Mouse (Mus musculus): ENCODE data around the gene Snx9.

The Snx9 gene

DNA sequence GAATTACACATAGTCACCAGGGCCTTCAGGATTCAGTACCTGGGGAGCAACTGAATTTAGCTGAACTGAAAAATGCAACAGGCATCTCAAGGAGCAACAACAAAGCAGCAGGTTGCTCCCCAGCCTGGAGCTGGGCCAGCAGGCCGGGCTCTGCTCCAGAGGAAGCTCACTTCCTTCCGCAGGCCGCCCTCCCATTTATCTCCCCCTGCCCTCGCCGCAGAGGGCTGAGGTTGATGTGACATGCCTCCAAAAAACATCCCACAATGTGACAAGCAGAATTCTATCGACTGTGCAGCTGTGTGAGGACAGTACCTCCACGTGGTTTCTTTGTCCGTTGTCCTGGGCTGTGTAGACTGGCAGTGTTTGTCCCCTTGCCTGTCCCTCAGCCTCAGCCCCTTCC is 44.3 kb downstream of the Snx9 start:
- ATAC-seq (ENCODE audit: low TSS enrichment): no peak

DNA sequence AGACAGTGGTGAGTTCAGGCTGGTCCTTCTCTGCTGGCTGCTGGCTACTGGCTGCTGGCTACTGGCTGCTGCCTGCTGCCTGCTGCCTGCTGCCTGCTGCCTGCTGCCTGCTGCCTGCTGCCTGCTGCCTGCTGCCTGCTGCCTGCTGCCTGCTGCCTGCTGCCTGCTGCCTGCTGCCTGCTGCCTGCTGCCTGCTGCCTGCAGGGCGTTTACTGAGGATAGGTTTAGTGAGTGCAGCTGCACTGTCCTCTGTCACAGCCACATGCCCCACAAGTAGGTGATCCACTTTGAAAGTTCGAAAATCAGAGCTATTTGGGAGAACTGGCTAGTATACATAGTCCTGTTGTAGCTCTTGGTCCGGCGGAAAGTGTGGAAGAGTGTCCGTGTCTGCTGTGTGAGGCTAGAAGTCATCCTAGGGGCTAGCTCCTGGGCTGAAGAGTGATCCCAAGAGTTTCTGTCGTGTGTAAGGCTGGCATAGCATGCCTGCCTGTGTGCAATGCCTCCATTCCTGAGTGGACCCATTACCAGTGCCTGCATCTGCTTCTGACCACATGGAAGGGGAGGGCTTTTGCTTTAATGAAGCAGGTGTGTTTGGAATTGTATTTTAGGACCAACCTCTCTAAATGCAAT is 45.2 kb downstream of the Snx9 start:
- ATAC-seq (ENCODE audit: low TSS enrichment): no peak

DNA sequence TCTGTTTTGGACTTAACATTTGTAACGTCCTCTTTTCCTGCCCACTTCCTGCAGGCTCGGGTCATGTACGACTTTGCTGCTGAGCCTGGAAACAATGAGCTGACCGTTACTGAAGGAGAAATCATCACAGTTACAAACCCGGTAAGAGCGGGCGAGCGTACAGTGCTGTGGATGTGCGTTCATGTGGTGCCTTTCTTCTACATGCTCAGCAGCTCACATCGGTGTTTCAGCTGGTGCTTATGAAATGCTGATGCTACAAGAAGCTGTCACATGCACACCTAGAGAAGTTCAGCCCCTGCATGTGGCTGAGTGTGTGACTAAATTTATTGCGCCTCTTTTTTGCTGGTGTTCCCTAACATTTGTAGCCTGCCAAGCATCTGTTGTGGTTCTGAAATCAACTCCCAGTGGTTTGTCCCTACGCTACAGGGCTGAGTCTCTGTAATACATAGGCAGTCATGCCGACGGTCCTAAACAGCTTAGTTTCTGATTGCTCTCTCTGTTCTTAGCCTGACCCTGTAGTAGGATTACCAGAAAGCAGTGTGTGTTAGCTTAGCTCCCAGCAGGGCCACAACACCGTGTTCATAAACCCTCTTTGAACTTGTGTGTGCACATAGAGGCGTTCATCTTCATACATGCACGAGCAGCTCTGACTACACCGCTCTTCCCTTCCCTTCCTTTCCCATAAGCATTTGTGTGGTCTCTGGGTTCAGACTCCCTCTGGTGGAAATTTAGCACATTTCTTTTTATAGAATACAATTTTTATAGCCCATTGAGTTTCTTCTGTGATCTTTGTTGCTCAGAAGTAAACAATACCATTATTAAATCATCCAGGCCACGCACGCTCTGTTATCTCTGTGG is 46.0 kb downstream of the Snx9 start:
- peak; percentile 86 for ATAC-seq (ENCODE audit: low TSS enrichment)

DNA sequence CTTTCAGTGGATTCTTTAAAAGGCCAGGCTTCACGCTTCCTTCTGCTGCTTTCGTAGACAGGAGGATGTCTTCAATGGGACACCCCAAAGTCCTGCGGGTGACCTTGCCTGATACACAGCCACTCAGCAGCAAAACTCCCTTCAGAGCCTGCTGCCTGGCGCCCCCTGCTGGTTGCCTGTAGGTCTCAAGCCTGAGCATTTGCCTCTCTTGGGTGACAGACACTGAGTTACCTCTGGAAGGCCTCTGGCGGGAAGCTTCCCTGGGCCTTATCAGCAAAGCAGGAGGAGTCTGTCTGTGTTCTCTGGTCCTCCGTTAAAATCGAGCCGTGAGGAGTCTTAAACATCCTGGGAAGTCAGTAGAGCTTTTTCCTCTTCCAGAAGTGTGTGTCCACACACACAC is 49.3 kb downstream of the Snx9 start:
- ATAC-seq (ENCODE audit: low TSS enrichment): peak; percentile 67

DNA sequence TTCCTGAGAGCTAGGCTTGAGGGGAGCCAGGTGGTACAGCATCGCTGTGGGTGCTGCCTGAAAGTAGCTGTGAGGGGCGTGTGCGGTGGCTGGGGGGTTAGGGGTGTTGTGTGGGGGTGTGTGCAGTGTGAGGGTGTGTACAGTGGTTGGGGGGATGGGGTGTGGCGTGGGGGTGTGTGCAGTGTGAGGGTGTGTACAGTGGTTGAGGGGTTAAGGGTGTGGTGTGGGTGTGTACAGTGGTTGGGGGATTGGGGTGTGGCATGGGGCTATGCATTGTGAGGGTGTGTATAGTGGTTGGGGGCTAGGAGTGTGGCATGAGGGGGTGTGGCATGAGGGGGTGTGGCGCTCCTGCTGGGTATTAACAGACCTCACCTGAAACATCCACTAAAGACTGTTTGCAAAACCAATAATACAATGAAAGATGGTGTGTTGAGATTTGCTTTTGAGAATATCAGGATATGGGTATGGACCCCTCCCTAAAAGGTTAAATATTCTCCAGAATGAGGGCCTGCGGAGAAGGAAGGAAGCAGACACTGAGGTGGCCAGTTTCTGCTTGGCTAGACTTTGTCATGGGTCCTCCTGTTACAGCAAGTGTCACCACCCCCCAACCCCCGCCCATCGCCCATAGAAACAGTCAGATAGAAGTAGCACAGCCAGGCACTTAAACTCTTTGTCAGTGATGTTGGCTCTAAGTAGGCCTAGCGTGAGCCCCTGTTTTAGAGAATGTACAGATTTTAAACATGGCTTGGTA is 51.0 kb downstream of the Snx9 start:
- no peak for ATAC-seq (ENCODE audit: low TSS enrichment)

DNA sequence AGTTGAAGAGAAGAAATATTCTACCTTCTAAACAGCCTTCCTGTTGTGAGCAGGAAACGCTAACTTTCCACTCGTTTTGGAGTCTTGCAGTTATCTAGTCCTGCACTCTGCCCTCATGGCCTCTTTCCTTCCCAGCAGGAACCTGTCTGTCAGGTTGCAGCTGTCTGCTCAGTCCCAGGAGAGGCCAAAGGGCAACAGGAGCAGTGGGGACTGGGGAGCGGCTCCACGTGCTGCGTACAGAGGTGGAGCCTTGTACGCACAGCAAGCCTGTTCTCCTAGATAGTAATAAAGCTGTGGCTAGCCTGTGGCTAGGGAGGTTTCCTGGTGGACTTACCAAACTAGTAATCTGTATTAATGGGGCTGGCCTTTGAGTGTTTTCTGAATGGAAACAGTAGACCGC is 52.0 kb downstream of the Snx9 start:
- ATAC-seq (ENCODE audit: low TSS enrichment): no peak

DNA sequence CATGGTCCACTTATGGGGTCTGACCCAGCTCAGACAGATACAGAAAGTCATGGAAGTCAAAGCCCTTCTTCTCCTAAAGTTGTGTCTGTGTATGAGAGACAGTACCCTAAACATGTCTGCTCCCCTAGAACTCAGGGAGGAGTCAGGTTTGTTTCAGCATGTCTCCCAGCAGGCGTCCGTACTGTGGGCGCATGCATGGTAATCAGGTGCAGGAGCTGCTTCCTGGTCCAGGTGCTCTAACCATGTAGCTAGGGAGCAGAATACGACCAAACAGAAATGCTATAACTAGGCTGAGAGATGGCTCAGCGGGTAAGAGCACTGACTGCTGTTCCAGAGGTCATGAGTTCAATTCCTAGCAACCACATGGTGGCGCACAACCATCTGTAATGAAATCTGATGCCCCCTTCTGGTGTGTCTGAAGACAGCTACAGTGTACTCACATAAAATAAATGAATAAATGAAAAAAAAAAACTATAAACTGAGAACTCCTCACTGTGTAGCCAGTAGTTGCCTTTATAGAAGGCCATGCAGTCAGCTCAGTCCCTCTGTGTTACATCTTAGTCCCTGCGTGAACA is 52.5 kb downstream of the Snx9 start:
- ATAC-seq (ENCODE audit: low TSS enrichment): no peak

DNA sequence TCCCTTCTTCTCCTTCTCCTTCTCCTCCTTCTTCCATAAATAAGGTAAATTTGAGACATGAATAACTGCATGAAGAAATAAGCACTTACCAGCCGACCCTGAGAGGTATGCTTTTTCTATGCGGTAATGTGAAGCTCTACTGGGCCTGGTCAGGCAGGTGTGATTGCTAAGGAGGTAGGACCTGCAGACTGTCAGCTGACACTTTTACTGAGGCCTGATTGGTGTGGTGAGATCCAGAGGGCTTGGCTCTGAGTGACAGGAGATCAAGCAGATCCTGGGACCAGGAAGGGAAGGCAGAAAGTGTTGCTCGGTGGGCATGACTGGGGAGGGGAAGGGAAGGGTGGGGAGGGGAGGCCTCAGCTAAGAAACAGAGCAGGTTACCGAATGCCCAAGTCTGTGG is 54.9 kb downstream of the Snx9 start:
- no peak for ATAC-seq (ENCODE audit: low TSS enrichment)

DNA sequence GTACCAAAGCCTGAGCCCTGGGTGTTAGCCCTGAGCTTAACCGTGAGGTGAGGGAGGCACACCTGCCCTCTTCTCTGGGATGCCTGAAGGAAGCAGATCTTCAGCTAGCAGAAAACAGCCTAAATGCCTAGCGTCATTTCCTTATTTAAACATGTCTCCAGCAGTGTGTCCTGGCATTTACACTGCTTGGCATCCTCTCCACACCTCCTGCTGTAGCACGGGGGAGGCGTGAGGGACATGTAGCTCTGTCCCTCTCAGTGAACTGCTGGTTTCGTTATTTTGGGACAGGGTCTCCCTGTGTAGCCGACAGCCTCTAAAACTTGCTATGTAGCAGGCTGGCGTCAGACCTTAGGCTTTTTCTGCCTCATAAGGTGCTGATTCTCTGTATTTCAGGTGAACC is 55.5 kb downstream of the Snx9 start:
- peak; percentile 59; the same call in 1 of the 2 replicates for ATAC-seq (ENCODE audit: low TSS enrichment)

DNA sequence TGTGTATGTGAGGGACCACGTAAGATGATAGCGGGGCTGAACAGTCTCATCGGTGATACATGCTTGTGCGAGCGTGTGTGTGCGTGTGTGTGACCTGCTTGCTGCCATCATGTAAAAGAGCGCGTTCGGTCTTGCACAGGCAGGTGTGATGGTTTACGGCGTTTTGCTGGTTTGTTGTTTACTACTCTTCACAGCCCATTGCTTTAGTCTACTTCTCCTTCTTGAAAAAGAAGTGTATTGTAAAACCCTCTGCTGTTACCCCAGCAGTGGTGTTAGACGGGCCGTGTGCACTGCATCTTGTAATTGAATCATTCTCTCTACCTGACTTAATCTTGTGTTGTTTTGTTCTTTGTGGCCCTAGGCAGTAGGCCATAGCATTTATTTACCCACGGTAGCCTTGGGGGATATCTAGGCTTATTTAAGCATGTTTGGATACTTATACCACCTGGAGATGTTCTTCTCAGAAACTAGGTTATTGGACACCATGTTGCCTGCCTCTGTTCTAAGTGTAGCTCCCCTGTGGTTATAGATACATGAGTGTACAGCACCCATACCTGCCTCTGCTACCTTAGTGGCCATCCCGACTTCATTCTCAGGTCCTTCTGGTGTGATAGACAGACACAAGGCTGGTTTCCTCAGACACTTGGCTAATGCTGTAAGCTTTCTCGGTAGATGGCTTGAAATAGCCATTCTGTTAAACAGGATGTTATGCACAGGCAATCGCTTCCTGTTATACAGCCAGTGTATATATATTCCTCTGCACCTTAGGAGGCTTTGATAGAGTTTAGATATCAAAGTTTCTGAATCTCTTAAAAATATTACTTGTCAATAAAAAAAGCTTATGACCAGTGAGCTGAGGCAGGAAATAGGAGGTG is 56.4 kb downstream of the Snx9 start:
- no peak for ATAC-seq (ENCODE audit: low TSS enrichment)

DNA sequence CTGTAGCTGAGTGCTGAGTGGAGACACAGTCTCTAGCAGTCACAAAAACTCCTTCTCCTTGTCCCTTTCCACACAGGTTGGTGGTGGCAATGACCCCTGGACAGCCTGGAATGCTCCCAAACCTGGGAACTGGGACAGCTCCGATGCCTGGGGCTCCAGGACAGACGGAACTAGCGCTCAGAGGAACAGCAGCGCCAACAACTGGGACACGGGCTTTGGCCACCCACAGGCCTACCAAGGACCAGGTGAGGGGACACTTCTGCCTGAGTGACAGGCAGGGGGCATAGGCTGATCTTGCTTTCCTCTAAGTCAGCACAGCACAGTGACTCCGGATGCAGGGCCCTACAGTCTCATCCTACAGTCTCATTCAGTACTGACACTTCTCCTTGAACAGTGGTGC is 58.1 kb downstream of the Snx9 start:
- ATAC-seq (ENCODE audit: low TSS enrichment): no peak

DNA sequence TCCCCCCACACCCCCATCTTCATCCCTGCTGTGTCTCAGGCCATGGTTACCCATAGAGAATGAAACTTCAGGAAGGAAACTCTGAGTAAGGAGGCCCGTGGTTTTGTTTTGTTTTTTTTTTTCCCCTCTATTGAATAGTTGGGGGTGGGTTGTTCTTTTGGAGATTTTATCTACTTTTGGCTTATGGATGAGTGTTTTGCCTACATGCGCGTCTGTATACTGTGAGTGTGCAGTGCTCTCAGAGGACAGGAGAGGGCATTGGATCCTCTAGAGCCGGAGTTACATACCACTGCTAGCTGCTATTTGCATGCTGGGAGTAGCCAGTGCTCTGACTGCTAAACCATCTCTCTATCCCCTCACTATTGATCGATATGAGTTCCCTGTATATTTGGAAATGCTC is 60.3 kb downstream of the Snx9 start:
- ATAC-seq (ENCODE audit: low TSS enrichment): no peak

DNA sequence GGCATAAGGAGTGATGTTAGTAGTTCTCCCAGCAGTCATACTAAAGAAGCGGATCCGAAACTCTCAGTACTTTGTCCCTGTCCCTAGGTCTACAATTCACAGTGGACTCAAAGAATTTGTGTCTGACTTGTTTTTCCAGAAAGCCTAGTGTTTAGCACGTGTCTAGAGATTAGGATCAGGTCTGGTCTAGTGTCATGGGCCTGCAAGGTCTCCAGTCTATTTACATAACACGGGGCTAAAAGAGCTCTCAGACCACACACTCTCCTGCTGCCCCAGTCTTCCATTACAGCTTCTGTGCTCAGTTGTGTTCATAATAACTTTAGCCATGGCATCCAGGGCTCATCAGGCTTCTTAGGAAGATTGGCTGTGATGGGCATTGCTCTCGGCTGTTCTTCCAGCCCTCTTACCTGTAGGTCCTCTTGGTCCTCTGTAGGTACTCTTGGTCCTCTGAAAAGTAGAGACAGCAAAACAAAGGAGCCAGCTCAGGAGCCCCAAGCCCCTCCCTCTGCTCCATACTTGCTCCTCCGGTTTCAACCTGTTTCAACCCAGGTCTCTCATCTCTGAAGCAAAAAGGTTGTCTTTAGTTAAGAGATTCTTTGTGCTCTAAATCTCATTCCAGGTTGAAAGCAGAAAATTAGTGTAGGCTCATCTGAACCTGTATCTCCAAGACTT is 62.6 kb downstream of the Snx9 start:
- ATAC-seq (ENCODE audit: low TSS enrichment): no peak

DNA sequence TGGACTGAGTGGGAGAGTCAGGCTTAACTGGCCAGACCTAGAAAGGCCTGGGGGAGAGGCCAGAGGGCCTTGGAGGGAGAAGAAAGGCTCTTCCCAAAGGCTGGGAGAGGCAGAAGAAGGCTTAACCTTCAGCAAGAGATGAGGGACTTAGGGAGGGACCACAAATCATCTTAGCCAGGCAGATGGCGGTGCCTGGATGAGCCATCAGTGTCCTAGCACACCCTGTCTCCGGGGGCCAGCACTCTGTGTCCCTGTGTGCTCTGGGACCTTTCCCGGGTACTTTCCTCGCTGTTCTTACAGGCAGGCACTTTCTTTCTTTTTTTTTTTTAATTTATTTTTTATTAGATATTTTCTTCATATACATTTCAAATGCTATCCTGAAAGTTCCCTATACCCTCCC is 68.6 kb downstream of the Snx9 start:
- no peak for ATAC-seq (ENCODE audit: low TSS enrichment)

DNA sequence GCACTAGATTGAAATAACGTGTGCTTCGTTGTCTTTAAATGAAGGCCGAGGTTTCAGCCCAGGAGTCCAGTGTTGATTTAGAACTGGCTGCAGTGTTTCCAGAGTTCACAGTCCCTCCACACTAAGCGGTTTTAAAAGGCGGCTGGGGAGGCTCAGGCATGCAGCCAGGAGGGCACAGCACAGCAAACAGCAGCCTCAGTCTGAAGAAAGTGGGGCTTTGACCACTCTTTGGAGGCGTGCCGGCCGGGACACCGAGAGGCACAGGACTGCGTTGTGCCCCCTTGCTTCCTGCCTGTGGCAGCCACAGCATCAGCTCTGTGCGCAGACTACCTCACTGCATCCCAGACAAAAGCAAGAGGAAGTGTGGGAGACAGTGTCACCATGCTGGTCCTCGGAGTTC is 70.5 kb downstream of the Snx9 start:
- peak; percentile 64 for ATAC-seq (ENCODE audit: low TSS enrichment)

DNA sequence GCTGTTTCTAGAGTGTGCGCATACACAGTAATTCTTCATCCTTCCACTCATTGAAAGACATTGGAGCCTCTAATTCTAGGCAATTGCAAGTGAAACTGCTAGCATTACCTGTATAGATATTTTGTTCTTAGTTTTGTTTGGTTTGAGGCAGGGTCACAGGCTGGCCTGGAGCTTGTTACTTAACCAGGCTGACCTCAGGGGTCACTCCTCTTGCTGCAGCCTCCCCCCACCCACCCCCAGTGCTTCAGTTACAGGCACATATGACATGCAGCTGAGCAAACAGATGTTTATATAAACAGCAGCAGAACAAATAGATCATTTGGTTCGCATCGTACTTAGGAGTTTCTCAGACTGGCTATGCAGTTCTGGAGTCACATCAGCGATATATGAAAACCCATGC is 71.7 kb downstream of the Snx9 start:
- ATAC-seq (ENCODE audit: low TSS enrichment): no peak

DNA sequence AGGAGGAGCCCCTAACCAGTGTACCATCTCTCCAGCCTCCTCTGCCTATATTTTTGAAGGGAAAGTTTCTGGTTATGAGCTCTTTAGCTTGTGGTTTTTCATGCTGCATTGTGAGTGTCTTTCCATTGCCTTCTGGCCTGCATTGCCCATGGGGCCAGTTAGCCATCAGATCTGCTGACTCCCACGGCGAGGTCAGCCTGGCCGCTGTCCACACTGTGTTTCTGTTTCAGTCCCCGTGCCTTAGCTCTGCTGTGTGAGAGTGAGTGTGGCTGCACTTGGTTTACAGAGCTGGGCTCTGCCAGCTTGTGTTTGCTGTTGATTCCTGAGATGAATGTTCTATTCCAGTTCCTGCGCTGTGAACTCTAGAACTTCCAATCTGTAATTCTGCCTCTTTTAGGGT is 73.1 kb downstream of the Snx9 start:
- ATAC-seq (ENCODE audit: low TSS enrichment): no peak

DNA sequence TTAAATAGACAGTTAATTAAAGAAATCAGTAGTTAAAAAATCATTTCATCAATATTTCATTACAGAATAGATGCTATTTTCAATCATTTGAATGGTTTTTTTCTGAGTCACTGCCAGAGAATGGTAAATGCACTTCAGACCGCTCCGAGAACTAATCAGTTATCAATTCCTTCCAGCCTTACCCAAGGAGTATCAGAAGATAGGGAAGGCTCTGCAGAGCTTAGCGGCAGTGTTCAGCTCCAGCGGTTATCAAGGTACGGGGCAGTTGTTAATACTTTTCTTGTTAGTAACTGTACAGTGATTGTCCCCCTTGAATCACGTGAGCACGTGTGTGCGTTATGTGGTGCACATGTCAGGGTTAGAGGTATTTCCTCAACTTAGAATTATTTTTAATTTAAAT is 80.8 kb downstream of the Snx9 start:
- no peak for ATAC-seq (ENCODE audit: low TSS enrichment)

DNA sequence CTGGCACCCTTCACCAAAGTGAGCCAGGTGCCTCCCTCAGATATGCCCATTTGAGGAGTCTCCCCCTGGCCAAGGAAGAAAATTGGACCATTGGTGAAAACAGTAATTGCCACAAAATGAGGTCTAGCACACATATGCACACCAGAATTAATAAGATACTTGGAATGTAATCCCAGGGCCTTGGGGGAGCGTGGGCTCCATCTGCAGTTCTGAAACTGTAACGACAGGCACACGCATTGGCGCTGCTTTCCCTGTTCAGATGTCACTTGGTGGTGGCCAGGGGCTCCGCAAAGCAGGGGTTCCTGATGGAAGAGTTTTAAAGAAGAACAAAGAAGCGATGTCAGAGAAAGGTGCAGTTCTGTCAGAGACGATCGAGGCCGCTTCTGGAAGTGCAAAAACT is 82.2 kb downstream of the Snx9 start:
- ATAC-seq (ENCODE audit: low TSS enrichment): peak; percentile 65; the same call in 1 of the 2 replicates

DNA sequence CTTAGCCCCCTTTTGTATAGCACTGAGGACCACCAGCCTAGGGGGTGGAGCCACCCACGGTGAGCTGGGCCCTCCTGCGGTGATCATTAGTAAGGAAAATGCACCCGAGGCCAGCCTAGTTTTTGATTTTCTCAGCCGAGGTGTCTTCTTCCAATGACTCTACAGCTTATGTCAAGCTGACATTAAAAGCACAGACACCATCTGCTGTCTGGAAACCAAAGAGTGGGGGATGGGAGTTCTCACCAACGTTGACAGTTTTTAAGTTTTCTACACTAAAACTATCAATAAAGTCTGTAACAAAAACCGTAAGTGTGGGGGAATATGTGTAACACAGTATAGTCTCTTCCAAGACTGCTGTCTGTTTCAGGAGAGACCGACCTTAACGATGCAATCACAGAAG is 83.1 kb downstream of the Snx9 start:
- ATAC-seq (ENCODE audit: low TSS enrichment): peak; percentile 31; the same call in 1 of the 2 replicates

DNA sequence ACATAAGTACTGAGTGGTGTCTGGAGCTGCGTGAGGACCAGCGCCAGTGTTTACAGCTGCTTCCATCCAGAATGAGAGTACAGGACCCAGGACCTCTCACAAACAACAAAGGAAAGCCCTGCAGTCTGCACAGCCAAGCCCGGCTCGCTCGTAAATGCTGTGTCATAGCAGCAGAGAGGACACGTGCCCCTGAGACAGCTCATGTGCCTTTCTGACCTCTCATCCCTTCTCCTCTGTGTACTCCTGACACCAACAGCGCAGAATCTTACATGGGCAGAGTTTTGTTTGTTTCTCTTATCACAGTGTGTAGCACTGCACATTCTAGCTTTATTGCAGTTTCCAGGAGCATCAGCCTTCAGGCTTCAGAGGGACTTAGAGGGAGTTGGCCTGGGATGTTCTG is 85.6 kb downstream of the Snx9 start:
- ATAC-seq (ENCODE audit: low TSS enrichment): no peak
